Mouse (Mus musculus) adrenal gland, adult 2 months (tissue): ENCODE results near the gene Acad11. TPM values are rescaled to one million over a fixed set of nuclear protein-coding genes. Genes with fewer than 3 reads are reported as not detected.

Experiments
- DNase-seq: peaks from one replicate; pipeline ENCODE4 v3.0.0; 2021
- polyA plus RNA-seq: library from polyadenylated mRNA; depleted of rRNA; stranded (reverse); fragments of >200 nt; gene quantifications from 2 replicates; pipeline ENCODE4 v1.2.3, GENCODE M21; 2012
- total RNA-seq, 2 experiments: library from RNA; stranded (reverse); gene quantifications; 2 replicates each; pipeline ENCODE4 v1.2.3; 2021

Gene Acad11
- total and polyA plus RNA-seq, 3 experiments = 33.0 to 91.9 (median 78.7) TPM

DNA sequence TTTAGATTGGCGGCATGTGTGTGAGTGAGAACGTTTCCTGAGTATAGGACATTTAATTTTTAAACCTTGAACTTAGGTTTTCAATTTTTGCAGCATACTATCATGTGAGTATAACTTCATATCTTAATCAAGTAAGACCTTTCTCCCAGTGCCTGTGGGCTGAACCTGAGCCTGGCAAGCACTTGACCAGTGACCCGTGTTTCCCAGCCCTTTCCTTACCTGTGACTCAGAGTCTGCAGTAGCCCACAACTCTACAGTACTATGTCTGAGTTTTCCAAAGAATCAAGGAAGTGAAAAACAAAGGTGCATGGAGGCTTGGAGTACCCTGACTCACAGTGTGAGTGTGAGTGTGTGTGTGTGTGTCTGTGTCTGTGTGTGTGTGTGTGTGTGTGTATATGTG is 16.9 kb downstream of the Acad11 start:
- no peak for DNase-seq

GRCm38 (mm10) chr9:104085730-104086429 is 22.7 kb downstream of the Acad11 start:
- DNase-seq = peak; percentile 14

GRCm38 (mm10) chr9:104088555-104088954 is 25.4 kb downstream of the Acad11 start:
- peak; percentile 7 for DNase-seq

GRCm38 (mm10) chr9:104092945-104093344 is 29.8 kb downstream of the Acad11 start:
- DNase-seq = no peak

DNA sequence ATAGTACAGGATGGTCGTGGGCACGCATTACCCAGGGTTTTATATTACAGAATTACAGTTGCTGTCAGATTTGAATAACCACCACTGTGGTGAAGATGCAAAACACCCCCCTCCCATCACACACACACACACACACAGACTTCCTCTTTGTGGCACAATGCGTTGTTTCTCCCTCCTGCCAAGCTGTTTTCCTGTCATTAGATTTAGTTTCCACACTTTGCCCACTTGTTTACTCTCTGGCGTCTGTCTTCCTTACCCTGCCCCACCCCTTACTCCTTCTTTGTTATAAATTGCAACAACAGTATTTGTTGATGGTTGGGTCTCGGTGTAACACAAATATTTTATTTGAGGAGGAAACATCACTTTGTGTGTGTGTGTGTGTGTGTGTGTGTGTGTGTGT is 35.1 kb downstream of the Acad11 start:
- no peak for DNase-seq

GRCm38 (mm10) chr9:104099060-104099459 is 35.9 kb downstream of the Acad11 start:
- DNase-seq = no peak

DNA sequence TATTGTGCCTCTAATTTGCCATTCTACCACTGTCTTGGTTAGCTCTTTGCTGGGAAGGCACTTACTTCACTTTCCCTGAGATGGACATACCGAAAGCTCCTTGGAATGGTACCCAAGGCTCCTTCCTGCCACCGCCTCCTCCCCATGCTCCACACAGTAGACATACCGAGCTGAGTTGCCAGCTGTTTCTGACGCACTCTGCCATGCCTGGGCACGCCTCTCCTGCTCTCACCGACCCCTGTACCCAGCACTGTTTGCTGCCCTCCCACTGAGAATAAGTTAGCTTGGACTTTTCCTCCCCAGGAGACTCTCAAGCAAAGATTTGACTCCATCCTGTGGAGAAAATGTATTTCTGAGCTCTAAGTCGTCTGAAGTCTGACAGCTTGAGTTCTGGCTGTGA is 37.6 kb downstream of the Acad11 start:
- DNase-seq = no peak

DNA sequence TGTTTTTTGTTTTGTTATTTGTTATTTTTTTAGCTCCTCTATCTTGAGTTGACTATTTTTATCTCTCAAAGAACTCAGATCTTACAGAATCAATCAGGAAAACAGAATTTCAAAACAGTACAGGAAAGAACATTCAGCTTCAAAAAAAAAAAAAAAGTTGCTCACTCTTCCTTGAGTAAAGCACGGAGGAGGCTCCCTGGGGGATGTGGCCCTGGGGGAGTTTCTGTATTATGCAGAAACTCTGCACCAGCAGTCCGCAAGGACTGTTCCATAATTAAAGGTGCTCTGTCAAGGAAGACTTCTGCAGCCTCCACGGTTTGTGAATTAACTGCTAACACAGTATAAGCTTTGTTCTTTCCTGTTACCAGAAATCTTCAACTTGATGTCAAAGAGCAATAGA is 38.3 kb downstream of the Acad11 start:
- no peak for DNase-seq

DNA sequence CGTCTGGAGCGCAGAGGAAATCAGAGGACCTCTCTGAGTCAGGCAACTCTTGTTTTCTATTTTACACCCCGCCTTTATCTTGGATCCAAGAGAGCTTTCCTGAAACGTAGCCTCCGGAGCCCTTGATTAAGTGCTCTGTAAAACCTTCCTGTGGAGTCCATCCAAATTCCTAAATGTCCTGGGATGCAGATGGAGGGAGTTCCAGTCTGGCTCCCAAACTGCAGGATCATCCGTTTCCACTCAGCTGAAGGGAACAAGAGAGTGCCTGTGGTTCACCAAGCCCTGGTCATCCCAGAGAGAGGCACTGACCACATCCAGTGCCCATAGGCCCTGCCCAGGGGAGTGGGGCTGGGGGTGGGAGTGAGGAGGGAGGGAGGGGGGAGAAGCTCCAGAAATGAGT is 39.1 kb downstream of the Acad11 start:
- DNase-seq = no peak

- no peak for DNase-seq
Measured at GRCm38 (mm10) chr9:104102901-104103300, 39.7 kb downstream of the Acad11 start.

DNA sequence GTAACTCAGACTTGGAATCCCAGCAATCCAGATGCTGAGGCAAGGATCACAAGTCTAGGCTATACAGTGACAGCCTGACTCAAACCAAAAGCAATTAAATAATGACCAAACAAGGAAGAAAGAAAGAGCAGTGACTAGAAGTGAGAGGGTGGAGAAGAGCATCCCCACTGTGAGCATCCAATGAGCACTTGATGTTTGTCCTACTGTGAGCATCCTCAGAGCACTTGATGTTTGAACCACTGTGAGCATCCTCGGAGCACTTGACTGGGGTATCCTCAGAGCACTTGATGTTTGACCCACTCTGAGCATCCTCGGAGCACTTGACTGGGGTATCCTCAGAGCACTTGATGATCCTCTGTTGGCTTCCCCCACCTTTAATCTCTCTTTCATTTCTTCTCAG is 41.8 kb downstream of the Acad11 start:
- DNase-seq = no peak

- DNase-seq = no peak
Measured at GRCm38 (mm10) chr9:104106930-104107329, 43.8 kb downstream of the Acad11 start.

GRCm38 (mm10) chr9:104107482-104107881 is 44.3 kb downstream of the Acad11 start:
- no peak for DNase-seq

DNA sequence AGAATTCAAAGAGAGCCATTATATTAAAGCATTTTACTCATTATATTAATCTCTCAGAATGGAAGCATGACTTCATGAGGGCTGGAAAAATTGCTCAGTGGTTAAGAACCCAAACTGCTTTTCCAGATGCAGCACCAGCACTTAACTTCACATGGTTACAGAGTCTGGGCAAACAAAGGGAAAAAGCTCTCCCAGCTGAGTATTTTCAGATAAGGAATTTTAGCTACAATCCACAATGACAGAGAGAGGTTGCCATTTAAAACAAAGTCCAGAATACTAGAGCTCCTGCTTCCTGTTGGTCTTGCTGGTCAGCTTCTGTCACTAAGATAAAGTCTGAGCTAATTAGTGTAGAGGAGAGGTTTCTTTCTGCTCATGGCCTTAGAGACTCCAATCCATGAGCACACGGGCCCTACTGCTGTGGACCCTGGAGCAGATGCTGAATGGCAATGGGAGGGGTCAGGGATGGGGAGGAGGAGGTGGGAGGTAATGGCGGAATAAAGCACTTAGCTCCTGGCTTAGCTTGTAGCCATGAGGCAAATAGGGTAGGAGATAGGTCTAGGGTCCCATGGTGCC is 45.5 kb downstream of the Acad11 start:
- no peak for DNase-seq

GRCm38 (mm10) chr9:104109151-104109550 is 46.0 kb downstream of the Acad11 start:
- no peak for DNase-seq

DNA sequence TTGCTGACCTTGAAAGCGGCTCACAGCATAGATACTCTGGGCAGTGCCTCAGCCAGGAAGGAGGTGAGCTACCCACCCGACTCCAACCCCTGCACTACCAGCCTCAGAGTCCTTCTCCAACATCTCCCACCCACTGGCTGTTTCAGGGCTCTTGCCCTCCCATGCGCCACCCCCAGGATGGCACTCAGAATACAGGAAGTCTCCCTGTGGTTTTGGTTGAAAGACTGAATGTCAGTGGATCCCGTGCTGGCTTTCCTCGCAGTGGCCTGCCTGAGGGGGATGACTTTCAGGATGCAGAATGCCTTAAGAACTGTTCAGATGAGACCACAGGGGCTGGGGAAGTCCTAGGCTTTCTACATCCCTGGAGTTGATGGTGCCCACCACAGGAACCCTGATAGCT is 59.9 kb downstream of the Acad11 start:
- DNase-seq = no peak

GRCm38 (mm10) chr9:104123622-104124021 is 60.4 kb downstream of the Acad11 start:
- DNase-seq = no peak

DNA sequence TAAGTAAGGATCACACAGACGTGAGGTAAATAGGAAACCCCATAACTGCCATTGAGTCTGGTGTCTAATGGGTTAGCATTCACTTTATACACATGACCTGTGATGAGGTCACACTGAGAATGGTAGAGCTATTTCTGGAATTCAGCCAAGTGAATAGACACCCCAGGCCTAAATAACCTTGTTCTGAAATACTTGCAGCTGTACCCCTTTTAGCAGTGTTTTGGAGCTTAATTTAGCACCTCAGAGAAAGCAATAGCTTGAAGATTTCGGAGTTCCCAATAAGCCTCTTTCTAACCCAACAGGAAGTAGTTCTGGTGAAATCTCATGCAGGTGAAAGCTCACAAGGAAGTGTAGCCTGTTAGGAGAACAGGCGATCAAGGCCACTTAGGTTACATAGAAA is 63.7 kb downstream of the Acad11 start, which contains the start of gene Ackr4:
Ackr4 (minus strand) TSS at position 101 of the 400 bp plus-strand sequence.
- DNase-seq = no peak

- no peak for DNase-seq
Measured at GRCm38 (mm10) chr9:104128110-104128509, 64.9 kb downstream of the Acad11 start.

- DNase-seq = no peak
Measured at GRCm38 (mm10) chr9:104130141-104130755, 67.1 kb downstream of the Acad11 start.

DNA sequence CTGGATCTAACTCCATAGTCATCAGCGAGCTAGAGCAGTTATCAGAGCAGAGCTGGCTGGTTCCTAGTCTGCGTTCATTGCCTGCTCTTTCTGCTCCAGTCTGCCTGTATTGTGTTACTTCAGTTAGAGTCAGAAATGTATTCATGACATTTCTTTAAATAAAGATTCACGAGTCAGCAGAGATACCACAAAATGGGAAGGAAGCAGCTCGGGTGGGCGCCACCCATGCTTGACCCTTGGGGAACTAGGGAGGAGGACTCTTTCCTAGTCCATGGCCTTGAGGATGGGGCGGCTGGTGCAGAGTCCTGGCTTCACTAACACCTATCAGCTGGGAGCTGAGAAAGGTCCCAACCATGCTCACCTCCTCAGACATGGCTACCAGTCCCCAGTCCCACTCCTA is 77.2 kb downstream of the Acad11 start:
- DNase-seq = no peak

DNA sequence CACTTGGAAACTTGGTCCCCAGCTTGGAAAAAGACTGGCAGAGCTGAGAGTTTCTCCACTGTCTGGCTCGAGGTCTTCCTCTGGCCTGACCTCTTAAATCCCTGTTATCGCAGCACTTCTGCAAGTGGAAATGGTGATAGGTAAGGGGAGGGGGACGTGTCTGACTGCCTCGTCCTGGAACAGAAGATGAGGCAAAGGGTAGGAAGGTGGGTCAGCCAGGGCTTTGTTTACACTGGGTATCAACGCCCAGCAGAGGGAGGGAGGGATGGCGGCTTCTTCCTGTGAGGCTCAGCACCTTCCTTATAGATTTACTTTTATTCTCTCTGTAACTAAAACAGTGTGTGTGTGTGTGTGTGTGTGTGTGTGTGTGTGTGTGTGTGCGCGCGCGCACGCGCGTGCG is 79.6 kb downstream of the Acad11 start:
- DNase-seq = no peak

- no peak for DNase-seq
Measured at GRCm38 (mm10) chr9:104144314-104144996, 81.3 kb downstream of the Acad11 start.
